Mouse (Mus musculus) cerebellum, adult 2 months (tissue): ENCODE results near the gene Poldip2. TPM values are rescaled to one million over a fixed set of nuclear protein-coding genes. Genes with fewer than 3 reads are reported as not detected.

Experiments
- DNase-seq, 2 experiments: peaks; one replicate each; pipeline ENCODE4 v3.0.0; 2021
- H3K27ac ChIP-seq: fragments of 200-500 bp; 2 replicates; pipeline ENCODE4 v1.5.1; 2012; ENCODE audit warnings: low read length, control low read depth, inconsistent platforms; ENCODE audit not compliant: insufficient read depth
- H3K27me3 ChIP-seq: fragments of 200-500 bp; 2 replicates; pipeline ENCODE4 v1.6.1; 2012; ENCODE audit warnings: inconsistent platforms, mild to moderate bottlenecking, low read length, moderate library complexity; ENCODE audit not compliant: control insufficient read depth, insufficient read depth
- H3K4me1 ChIP-seq: fragments of 200-500 bp; 2 replicates; pipeline ENCODE4 v1.6.1; 2011; ENCODE audit warnings: low read length; ENCODE audit not compliant: control insufficient read depth, insufficient read depth
- H3K4me3 ChIP-seq: fragments of 200-500 bp; replicated peaks from 2 replicates; pipeline ENCODE3; 2011; ENCODE audit warnings: mild to moderate bottlenecking, low read depth, low read length, control low read depth; ENCODE audit not compliant: insufficient read depth
- CTCF ChIP-seq: fragments of 200-500 bp; IDR thresholded peaks from 2 replicates; pipeline ENCODE4 v1.5.1; 2011; ENCODE audit warnings: low read depth, mild to moderate bottlenecking, control low read depth, low read length, moderate library complexity, borderline replicate concordance; ENCODE audit not compliant: insufficient read depth
- POLR2A ChIP-seq: fragments of 200-500 bp; IDR thresholded peaks from 2 replicates; pipeline ENCODE4 v1.6.1; 2011; ENCODE audit warnings: low read length, control low read depth, borderline replicate concordance; ENCODE audit not compliant: insufficient read depth
- WGBS: fragments of 180-500 bp; shearing (Covaris S2); methylation state at CpG from one replicate; pipeline ENCODE4 v1.1.7; 2018; 5-methylcytosine and 5-hydroxymethylcytosine counted together
- polyA plus RNA-seq: library from polyadenylated mRNA; depleted of rRNA; stranded (reverse); fragments of >200 nt; gene quantifications from 2 replicates; pipeline ENCODE4 v1.2.3, GENCODE M21; 2012

Poldip2 gene
- polyA plus RNA-seq, 1 experiment = 133 TPM

DNA sequence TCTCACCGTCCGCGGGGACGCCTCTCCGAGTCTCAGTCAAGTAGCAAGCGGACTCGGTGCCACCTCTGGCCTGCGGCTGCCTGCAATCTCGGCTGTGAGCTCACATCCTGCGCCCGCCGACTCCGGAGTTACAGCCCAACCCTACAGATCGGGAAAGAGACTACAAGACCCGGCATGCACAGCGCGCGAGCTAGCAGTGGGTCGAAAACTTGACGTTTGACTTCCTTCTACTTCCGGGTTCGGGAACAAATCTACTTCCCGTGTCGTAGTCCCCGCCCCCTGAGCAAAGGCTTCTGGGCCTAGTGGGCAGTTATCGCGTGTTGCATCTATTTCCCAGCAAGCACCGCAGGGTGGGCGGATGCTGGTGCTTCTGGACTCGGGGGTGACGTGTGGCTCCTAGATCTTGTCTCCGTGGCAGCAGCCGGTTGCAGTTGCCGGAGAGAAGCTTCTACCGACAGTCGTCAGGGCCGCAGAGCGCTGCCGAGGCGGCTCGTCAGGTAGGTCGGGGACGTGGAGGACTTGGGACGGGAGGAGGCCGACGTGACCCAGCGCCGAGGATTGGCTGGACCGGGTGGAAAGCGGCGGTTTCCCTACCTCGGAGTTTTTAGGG lies 24.2 kb downstream of the Poldip2 start, which contains the start of the genes Tnfaip1 and Ift20:
TSS of gene Tnfaip1 (minus strand) at position 253 of the 610 bp plus-strand sequence.
TSS of gene Ift20 (plus strand) at position 282 of the 610 bp plus-strand sequence.
- Histone ChIP-seq H3K4me3 (peak within 1 kb of the TSS; percentile 81), H3K27me3 (no peaks in the 10 kb centered on the region), H3K4me1 (0 out of 2 replicates have a peak, but pooled peaks cover 6% of the 10 kb centered on the region), H3K27ac (peak within 1 kb of the TSS; percentile 19)
- under 1% methylated on average over 52 of the region's 52 CpGs for WGBS
- peak; percentile 96 to 99 for DNase-seq
- TF ChIP-seq POLR2A = peak; percentile 70
- TF ChIP-seq CTCF = no peak

DNA sequence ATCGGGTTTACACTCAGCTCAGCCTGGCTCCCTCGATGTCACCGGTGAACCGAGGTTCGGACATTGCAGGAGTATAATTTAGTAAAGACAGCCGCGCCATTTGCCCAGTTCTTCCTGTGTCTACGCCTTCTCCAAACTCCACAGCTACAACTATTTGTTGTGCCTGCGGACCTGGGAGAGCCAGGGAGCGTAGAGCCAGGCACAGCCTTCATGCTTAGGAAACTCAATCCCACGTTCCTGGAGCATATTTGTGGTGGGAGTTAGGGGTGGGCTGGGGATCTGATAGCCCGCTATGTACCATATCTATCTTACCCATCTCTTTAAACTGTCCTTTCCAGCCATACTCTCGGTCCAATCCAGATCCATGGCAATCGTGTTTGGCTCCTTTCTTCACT lies 24.7 kb downstream of the Poldip2 start:
- WGBS = 2% methylated on average over 14 of the region's 14 CpGs
- no peak overlapping the region for H3K27ac ChIP-seq

DNA sequence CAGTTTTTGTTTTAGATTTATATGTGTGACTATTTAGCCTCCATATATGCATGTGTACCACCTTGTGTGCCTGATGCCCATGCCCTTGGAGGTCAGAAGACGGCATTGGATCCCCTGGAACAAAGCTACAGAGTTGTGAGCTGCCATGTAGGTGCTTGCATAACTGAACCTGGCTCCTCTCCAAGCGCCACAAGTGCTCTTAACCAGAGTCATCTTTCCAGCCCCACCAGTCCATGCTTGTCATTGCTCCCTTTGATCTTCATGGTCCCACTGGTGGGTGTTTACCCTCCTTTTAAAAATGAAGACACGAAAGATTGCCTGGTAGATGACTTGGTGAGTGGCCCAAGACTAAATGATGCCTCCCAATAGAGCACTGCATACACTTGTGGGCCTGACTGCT lies 28.4 kb downstream of the Poldip2 start:
- Histone ChIP-seq H3K4me3 (no peak overlapping the region), H3K27ac (no peak overlapping the region), H3K27me3 (no peaks in the 10 kb centered on the region), H3K4me1 (0 out of 2 replicates have a peak, but pooled peaks cover 6% of the 10 kb centered on the region)
- no peak for TF ChIP-seq CTCF
- no peak for TF ChIP-seq POLR2A
- DNase-seq = no peak
- WGBS = 81% methylated on average over 3 of the region's 3 CpGs

More for the DNA sequence above, 24.7 kb downstream of the Poldip2 start:
- 0 out of 2 replicates have a peak, but pooled peaks cover 6% of the 10 kb centered on the region for H3K4me1 ChIP-seq
- DNase-seq = no peak
- H3K4me3 ChIP-seq = peak overlapping the region; percentile 76
- TF ChIP-seq CTCF (no peak), POLR2A (no peak)
- no peaks in the 10 kb centered on the region for H3K27me3 ChIP-seq

DNA sequence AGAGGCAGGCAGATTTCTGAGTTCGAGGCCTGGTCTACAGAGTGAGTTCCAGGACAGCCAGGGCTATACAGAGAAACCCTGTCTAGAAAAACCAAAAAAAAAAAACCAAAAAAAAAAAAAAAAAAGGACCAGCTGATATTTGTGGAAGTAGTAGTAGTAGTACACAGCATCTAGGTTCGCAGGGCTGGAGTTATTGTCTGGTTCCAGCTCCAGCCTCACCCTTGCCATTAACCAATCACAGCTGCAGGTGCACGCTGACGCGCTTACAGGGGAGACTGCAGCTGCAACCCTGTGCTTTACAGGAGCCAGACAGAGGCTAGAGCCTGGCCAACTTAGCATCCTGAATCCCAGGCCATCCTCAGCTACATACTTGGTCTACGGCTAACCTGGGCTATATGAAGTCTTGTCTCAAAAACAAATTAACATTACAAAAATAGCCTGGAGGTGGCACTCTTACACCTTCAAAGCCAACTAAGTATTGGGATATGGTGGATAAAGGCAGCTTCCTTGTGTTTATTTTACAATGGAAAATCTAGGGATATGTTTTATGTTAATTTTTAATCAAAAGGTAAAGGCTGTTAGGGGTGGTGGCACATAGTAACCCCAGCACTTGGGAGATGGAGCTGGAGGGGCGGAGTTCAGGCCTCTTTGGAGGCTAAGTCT lies 32.6 kb downstream of the Poldip2 start:
- no peak for DNase-seq
- Histone ChIP-seq H3K4me3 (no peak overlapping the region), H3K27ac (no peak overlapping the region), H3K27me3 (no peaks in the 10 kb centered on the region), H3K4me1 (no peaks in the 10 kb centered on the region)
- TF ChIP-seq CTCF (no peak), POLR2A (no peak)
- 96% methylated on average over 7 of the region's 7 CpGs for WGBS

DNA sequence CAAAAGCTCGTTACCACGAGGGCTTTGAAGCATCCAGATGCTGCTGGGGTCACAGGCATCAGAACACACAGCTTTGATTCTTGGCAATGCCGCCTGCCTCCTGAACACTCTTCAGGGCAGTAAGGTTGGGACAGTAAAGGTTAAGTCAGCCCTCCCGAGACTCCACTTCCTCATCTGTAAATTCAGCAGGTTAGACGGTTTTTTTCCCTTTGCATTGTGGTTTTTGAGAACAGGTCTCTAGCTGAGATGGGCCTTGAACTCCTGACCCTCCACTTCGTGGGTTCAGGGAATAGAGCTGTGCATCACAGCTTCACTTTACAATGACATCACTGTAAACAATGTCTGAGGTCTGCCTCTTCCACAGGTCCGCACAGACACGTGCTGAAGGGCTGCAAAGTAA lies 33.2 kb downstream of the Poldip2 start:
- no peak for DNase-seq
- WGBS = 77% methylated on average over 8 of the region's 8 CpGs
- Histone ChIP-seq H3K4me3 (no peak overlapping the region), H3K27ac (no peak overlapping the region), H3K4me1 (no peaks in the 10 kb centered on the region), H3K27me3 (no peaks in the 10 kb centered on the region)
- TF ChIP-seq CTCF (no peak), POLR2A (no peak)

DNA sequence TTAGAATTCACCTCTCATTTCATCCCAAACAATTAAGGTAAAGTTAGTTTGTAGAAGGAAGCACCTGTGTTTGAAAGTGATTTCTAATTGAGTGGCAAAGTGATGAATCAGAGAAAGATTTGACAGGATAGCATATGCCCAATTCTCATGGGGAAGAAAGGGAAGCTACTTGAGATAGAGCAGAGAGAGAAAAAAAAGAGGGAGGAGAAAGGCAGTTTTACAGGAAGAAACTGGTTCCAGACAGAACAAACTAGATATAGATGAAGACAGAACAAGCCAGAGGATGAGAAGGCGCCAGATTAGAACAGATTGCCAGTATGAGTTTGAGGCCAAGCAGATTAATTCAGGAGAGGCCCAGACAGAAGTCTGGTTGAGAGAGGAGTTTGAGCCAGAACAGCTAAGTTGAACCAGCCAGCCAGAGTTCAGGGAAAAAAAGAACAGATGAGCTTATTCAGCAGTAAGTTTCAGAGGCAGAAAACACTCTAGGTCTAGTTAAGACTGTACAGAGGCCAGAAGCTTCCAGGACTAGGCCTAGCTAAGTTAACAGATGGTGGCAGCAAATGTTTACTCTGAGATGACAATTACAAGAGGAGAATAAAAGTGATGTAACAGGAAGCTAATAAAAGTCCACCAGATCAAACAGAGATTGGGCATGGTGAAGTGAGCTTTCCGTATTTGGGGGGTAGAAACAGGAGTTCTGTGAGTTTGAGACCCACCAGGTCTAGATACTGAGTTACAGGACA lies 35.9 kb downstream of the Poldip2 start:
- no peaks in the 10 kb centered on the region for H3K4me1 ChIP-seq
- no peak overlapping the region for H3K27ac ChIP-seq
- WGBS = 84% methylated on average over 2 of the region's 2 CpGs
- H3K27me3 ChIP-seq = no peaks in the 10 kb centered on the region
- H3K4me3 ChIP-seq = no peak overlapping the region
- no peak for DNase-seq
- no peak for TF ChIP-seq POLR2A
- TF ChIP-seq CTCF = no peak

DNA sequence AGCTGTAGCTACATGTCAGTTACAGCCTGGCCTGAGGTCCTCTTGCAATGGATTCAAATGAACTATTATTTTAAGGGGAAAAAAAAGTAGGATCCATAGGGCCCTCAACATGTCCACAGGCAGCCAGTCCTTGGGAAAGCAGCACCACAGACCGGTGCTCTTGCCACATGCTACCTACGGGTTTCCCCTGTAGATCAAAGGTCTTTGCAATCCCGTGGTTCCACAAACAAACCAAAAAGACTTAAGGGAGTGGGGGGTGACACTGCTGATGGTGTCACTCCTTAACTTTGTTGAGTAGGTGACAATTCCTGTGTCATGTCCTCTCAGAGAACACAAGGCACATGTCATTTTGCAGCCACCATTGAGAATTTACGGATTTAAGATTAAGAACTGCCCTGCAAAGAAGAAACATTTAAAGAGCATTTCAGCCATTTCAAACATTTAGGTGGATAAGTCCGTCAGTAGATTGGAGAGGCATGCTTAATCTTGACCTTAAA lies 37.5 kb downstream of the Poldip2 start:
- no peaks in the 10 kb centered on the region for H3K27me3 ChIP-seq
- TF ChIP-seq CTCF = no peak
- TF ChIP-seq POLR2A = no peak
- peak overlapping the region; percentile 80 for H3K4me3 ChIP-seq
- no peak overlapping the region for H3K27ac ChIP-seq
- no peaks in the 10 kb centered on the region for H3K4me1 ChIP-seq
- WGBS = 34% methylated on average over 5 of the region's 5 CpGs
- no peak for DNase-seq
